Mouse (Mus musculus) stomach, embryonic 15.5 days (tissue): ENCODE data around the gene Ccr3. TPM values are rescaled to one million over a fixed set of nuclear protein-coding genes. Genes with fewer than 3 reads are reported as not detected.
"Not testable (repeated sequence)": the region's sequence is repeated elsewhere in the genome, so short reads cannot be mapped to it uniquely, and the experiment has no call there.

Experiments used
- ATAC-seq: fragments of 200-750 bp; cut with Nextera tagmentation; 2 replicates; pipeline ENCODE4 v1.8.0; 2017; ENCODE audit warnings: low read depth, moderate number of reproducible peaks, moderate TSS enrichment; ENCODE audit not compliant: insufficient read depth, low FRiP score
- H3K27ac ChIP-seq: fragments of 300-500 bp; sonication (generic); 2 replicates; pipeline ENCODE4 v1.5.1; 2015; ENCODE audit warnings: mild to moderate bottlenecking, inconsistent platforms
- H3K27me3 ChIP-seq: fragments of 300-500 bp; sonication (generic); replicated peaks from 2 replicates; pipeline ENCODE4 v1.6.1; 2015; ENCODE audit warnings: inconsistent platforms
- H3K36me3 ChIP-seq: fragments of 300-500 bp; sonication (generic); 2 replicates; pipeline ENCODE4 v1.6.1; 2015; ENCODE audit warnings: inconsistent platforms
- H3K4me1 ChIP-seq: fragments of 300-500 bp; sonication (generic); 2 replicates; pipeline ENCODE4 v1.6.1; 2015; ENCODE audit warnings: inconsistent platforms
- H3K4me2 ChIP-seq: fragments of 300-500 bp; sonication (generic); 2 replicates; pipeline ENCODE4 v1.6.1; 2015; ENCODE audit warnings: mild to moderate bottlenecking, inconsistent platforms
- H3K4me3 ChIP-seq: fragments of 300-500 bp; sonication (generic); replicated peaks from 2 replicates; pipeline ENCODE4 v1.5.1; 2015; ENCODE audit warnings: inconsistent platforms
- H3K9ac ChIP-seq: fragments of 300-500 bp; sonication (generic); 2 replicates; pipeline ENCODE4 v1.6.1; 2015; ENCODE audit warnings: inconsistent platforms
- H3K9me3 ChIP-seq: fragments of 300-500 bp; sonication (generic); 2 replicates; pipeline ENCODE4 v1.6.1; 2016; ENCODE audit warnings: inconsistent platforms
- WGBS: fragments of 180-500 bp; shearing (Covaris S2); methylation state at CpG from one replicate; pipeline ENCODE4 v1.1.7; 2015; 5-methylcytosine and 5-hydroxymethylcytosine counted together
- polyA plus RNA-seq: library from polyadenylated mRNA; unstranded; fragments of >200 nt; fragmentation: Nextera tagmentation; extraction: Ambion mirVana; gene quantifications from 2 replicates; pipeline ENCODE4 v1.2.1, GENCODE M21; 2015

Ccr3 gene
- 0.13 and 0.18 TPM in 2 replicates for polyA plus RNA-seq

DNA sequence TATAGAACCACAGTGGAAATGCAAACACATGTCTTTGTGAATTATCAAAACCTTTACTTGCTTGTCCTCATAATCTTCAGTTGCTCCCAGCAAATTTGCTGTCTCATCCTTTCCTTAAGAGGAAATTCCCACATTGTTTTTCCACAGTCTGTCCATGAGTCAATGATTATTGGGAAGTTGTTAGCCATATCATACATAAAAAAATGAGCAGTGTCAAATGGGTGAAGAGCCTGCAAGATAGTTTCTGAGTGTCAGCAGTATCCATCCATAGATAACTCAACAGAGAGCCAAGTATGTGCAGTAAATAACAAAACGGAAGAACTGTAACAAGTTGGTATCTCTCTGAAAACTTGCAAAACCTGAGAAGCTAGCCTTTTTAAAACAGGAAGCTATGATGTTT is at the start of gene Ccr3:
Gene Ccr3, plus strand, starts transcription at position 301 of the 400 bp plus-strand sequence.
- no peak for ATAC-seq
- WGBS = 92% methylated on average over 1 of the region's 1 CpGs
- Histone ChIP-seq H3K9ac (no peak within 1 kb of the TSS), H3K9me3 (no peaks in the 10 kb centered on the region), H3K36me3 (no peaks in the 10 kb centered on the region), H3K4me3 (no peak within 1 kb of the TSS), H3K27me3 (no peaks in the 10 kb centered on the region), H3K27ac (no peak within 1 kb of the TSS), H3K4me1 (no peaks in the 10 kb centered on the region), H3K4me2 (no peak within 1 kb of the TSS)

DNA sequence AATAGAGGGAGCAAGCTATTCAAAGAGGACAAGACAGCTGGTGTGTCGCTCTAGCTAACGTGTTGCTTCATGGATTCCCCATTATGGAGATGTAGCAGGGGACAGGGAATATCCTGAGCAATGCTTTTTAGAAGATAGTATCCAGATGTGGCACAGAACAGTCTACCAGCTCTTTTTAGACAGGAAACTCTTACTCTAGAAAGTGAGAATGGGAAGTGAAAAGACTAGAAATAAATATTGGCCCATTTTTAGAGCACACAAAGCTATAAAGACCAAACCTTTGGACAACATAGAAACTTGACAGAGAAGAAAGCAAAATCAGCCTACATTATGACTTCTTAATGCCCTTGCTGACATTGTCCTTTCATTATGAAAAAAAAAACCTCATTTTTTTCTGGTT is 46.1 kb upstream of the Ccr3 start:
- Histone ChIP-seq H3K4me2 (no peak overlapping the region), H3K4me1 (no peaks in the 10 kb centered on the region), H3K27me3 (no peaks in the 10 kb centered on the region), H3K4me3 (no peak overlapping the region), H3K9ac (no peak overlapping the region), H3K36me3 (no peaks in the 10 kb centered on the region), H3K9me3 (no peaks in the 10 kb centered on the region), H3K27ac (no peak overlapping the region)
- 76% methylated on average over 2 of the region's 2 CpGs for WGBS
- no peak for ATAC-seq

DNA sequence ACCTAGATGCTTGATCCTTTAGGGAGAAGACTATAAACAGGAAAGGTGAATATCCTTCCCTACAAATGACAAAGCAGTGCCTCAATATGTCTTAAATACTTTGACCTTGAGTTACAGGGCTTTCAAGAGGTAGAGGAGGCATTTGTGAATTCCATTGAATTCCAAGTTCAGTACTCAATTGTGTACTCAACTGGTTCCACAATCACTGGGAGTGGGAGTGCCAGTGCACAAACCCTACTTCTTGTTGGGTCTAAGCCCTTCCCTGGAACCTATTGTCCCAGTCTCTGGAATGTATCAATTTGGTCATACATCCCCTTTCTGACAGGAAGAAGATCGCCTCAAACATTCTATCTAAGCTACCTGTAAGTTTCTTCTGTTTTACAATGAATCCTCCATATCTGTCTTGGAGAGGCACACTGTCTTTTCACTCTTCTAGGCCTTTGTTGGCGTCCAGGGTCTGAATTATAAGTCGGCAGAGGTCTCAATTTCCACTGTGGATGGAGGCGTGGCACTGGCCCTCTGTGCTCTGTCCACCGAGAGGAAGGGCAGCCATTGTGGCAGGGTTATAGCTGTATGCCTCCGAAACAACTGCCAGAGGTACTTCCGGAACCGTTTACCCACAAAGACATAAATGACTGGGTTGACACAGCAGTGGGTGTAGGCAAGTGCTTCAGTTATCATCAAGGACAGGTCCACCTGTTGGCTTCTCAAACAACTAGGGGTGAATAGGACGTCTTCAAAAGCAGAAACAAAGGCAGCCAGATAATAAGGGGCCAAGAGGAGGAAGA is 44.7 kb upstream of the Ccr3 start:
- H3K4me1 ChIP-seq = no peaks in the 10 kb centered on the region
- 78% methylated on average over 9 of the region's 9 CpGs for WGBS
- no peak overlapping the region for H3K9ac ChIP-seq
- no peaks in the 10 kb centered on the region for H3K9me3 ChIP-seq
- no peaks in the 10 kb centered on the region for H3K27me3 ChIP-seq
- no peak overlapping the region for H3K4me3 ChIP-seq
- no peaks in the 10 kb centered on the region for H3K36me3 ChIP-seq
- ATAC-seq = no peak
- no peak overlapping the region for H3K27ac ChIP-seq
- no peak overlapping the region for H3K4me2 ChIP-seq

DNA sequence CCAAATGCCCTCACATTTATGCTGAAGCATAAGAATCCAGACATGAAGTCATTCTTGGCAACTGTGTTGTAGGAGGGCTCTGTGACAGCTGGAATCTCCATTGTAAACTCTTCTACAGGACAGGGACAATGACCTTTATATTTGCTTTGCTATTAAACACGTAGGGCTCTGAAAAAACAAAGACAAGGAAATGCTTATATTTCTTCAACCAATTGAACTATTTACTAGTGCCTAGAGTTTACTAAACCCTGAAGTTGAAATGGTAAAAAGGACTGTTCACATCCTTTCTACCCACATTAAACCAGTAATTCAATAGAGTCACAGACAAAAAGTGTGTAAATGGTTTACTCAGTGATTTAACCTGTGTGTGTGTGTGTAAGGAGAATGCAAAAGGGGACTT is 43.5 kb upstream of the Ccr3 start, which contains the start of gene Ccr1l1:
Gene Ccr1l1, minus strand, starts transcription at position 101 of the 400 bp plus-strand sequence.
- Histone ChIP-seq H3K4me3 (no peak within 1 kb of the TSS), H3K9ac (no peak within 1 kb of the TSS), H3K36me3 (no peaks in the 10 kb centered on the region), H3K27ac (no peak within 1 kb of the TSS), H3K4me1 (no peaks in the 10 kb centered on the region), H3K9me3 (no peaks in the 10 kb centered on the region), H3K27me3 (no peaks in the 10 kb centered on the region), H3K4me2 (no peak within 1 kb of the TSS)
- 51% methylated on average over 1 of the region's 1 CpGs for WGBS
- ATAC-seq = no peak

DNA sequence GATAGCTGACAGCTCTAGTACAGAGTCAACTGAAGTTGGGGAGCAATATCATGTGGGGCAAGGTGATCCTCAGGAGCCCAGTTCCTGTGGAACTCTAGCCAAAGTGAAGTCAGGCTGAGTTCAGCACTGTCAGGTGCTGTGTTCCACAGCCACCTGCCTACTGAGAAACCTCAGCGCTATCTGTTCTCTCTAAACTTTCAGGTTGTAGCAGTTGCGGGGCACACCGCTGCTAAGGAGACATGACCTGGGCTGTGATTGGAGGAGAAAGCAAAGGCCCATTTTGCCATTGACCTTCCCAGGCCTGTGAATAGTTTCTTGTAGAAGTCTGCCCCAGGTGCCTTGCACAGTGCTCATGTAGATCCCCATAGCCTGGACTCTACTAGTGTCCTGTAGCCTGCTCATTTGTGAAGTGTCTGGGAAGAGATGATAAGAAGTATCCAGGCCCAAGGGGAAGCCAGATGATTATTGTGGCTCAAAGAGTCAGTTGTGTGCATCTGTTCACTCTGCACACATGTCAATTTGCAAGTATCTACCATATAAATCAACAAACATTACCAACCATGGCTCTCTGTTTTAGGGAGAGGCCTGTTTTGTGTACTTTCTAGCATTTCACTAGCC is 40.8 kb upstream of the Ccr3 start:
- not testable (repeated sequence) for H3K9ac ChIP-seq, H3K4me1 ChIP-seq, H3K36me3 ChIP-seq, H3K4me3 ChIP-seq, H3K9me3 ChIP-seq, H3K27me3 ChIP-seq, ATAC-seq, H3K4me2 ChIP-seq, H3K27ac ChIP-seq
- WGBS = no CpG with 5 or more reads among the region's 3 CpGs

DNA sequence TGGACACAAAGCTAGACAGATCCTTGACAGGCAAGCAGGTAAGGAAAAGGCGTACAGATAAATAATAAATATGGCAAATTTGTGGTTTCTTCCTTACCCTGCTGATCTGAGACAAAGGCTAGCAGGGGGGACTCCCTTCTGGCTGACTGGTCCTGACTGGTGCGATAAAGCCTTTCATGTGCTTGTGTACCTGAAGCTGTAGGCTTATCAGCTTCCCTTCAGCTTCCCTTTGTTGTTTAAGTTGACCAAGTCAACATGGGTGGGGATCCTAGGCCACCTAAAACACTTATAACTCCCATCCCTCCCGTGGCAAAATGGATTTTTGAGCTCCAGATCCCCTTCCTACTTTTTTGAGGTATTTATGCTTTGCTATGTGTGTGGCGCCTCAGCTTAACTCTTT is 39.9 kb upstream of the Ccr3 start:
- Histone ChIP-seq H3K4me3 (no peak overlapping the region), H3K27me3 (no peaks in the 10 kb centered on the region), H3K4me1 (no peaks in the 10 kb centered on the region), H3K36me3 (no peaks in the 10 kb centered on the region), H3K9me3 (no peaks in the 10 kb centered on the region), H3K27ac (no peak overlapping the region), H3K4me2 (no peak overlapping the region), H3K9ac (no peak overlapping the region)
- 51% methylated on average over 4 of the region's 4 CpGs for WGBS
- ATAC-seq = peak; percentile 60; the same call in 1 of the 2 replicates

DNA sequence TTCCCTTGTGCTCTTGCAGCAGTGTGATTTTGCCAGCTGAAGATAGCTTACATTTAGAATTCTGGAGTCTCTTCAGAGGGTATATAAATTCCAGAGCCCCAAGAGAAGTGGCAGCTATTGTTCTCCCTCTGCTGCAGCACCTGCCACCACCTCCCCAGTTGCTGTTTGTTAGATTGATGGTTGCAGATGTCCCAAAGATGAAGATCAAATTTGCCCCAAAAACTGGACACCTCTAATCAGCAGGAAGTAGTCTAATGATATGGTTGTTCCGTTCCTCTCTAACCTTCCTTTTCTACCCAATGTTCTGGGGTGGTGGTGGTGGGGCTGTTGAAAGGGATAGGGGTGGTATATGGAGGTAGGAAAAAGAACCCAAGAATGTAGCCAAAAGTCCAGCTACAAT is 39.1 kb upstream of the Ccr3 start:
- H3K9me3 ChIP-seq = no peaks in the 10 kb centered on the region
- H3K27me3 ChIP-seq = no peaks in the 10 kb centered on the region
- H3K4me3 ChIP-seq = no peak overlapping the region
- 62% methylated on average over 1 of the region's 1 CpGs for WGBS
- H3K27ac ChIP-seq = no peak overlapping the region
- H3K36me3 ChIP-seq = no peaks in the 10 kb centered on the region
- H3K4me1 ChIP-seq = no peaks in the 10 kb centered on the region
- no peak for ATAC-seq
- H3K9ac ChIP-seq = no peak overlapping the region
- no peak overlapping the region for H3K4me2 ChIP-seq

DNA sequence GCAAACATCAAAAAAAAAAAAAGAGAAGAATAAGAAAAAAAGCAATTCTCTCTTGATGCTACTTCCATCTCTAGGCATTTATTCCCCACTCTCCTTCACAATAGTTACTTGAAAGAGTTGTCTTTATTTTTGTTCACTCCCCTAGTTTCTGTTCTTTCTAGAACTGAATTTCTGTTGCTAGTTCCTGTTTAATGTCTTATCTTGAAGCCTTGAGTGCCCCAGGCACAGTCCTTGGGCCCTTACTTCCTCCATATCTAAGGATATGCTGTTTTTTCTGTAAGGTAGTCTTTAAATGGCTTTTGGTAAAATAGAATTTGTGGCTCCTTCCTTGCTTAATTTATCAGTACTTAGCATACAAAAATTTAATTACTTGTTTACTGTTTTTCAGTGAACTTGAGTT is 36.8 kb upstream of the Ccr3 start:
- Histone ChIP-seq H3K4me3 (no peak overlapping the region), H3K36me3 (no peaks in the 10 kb centered on the region), H3K4me2 (no peak overlapping the region), H3K27me3 (no peaks in the 10 kb centered on the region), H3K27ac (no peak overlapping the region), H3K9me3 (no peaks in the 10 kb centered on the region), H3K9ac (no peak overlapping the region), H3K4me1 (no peaks in the 10 kb centered on the region)
- ATAC-seq = no peak

DNA sequence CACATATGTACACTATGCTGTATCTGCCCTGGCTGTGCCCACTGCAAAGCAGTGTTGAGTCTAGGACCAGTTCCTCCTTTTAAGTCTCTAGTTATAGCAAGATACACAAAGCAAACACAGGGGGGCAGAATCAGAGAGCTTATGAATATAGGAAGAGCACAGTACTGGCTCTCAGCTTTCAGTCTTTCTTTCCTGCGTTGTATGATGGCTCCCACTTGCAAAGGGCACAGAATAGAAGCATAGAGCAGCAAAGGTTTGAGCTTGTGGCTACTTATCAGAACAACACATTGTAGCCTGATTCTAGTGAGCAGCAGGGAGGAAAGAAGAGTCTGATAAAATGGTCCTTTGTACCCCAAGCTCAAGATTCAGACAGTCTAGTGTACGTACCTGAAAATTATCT is 35.6 kb upstream of the Ccr3 start:
- Histone ChIP-seq H3K36me3 (no peaks in the 10 kb centered on the region), H3K27ac (no peak overlapping the region), H3K9ac (no peak overlapping the region), H3K4me3 (no peak overlapping the region), H3K4me1 (no peaks in the 10 kb centered on the region), H3K9me3 (no peaks in the 10 kb centered on the region), H3K27me3 (no peaks in the 10 kb centered on the region), H3K4me2 (no peak overlapping the region)
- WGBS = 71% methylated on average over 2 of the region's 2 CpGs
- ATAC-seq = no peak

DNA sequence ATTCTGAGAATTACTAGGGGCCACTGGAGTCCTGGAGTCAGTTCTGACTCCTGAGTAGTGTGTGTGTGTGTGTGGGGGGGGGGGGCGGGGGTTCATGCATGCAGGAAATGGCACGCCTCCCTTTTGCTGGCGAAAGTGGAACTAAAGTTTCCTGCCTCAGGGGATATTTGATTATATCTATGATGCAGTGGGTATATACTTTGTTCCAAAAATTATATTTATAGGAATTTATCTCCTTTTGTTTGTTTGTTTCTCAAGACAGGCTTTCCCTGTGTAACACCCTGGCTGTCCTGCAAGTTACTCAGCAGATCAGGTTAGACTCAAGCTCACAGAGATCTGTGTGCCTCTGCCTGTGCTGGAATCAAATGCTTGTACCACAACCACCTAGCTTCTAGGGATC is 32.1 kb upstream of the Ccr3 start:
- ATAC-seq = no peak
- no peak overlapping the region for H3K27ac ChIP-seq
- no peak overlapping the region for H3K4me2 ChIP-seq
- no peaks in the 10 kb centered on the region for H3K36me3 ChIP-seq
- no peak overlapping the region for H3K9ac ChIP-seq
- H3K4me3 ChIP-seq = no peak overlapping the region
- no peaks in the 10 kb centered on the region for H3K9me3 ChIP-seq
- H3K4me1 ChIP-seq = no peaks in the 10 kb centered on the region
- WGBS = 63% methylated on average over 3 of the region's 3 CpGs
- H3K27me3 ChIP-seq = no peaks in the 10 kb centered on the region

DNA sequence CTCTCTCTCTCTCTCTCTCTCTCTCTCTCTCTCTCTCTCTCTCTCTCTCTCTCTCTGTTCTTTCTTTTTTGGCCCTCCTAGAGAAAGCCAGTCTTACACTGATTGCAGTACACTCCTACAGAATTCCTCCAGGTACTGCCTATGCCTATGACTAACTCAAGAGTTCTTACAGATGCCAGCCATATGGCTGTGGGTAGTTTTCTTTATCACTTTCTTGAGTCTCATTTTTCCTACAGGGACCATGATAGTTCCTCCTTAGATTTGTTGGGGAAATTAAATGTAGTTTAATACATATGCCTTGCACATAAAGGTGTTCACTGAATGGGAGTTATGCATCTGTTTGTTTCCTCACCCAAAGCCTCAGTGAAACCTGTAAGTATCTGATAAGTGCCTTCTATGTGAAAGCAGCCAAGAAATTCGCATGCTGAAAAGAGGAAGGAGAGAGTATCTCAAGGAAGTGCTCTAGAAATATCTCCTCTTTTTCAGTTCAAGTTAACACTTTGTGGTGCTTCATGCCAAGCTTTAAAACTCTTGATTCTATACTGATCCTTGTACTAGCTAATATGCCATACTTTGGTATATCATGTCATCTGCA is 30.4 kb upstream of the Ccr3 start:
- no peak overlapping the region for H3K4me2 ChIP-seq
- no peak overlapping the region for H3K4me3 ChIP-seq
- no peaks in the 10 kb centered on the region for H3K9me3 ChIP-seq
- no peaks in the 10 kb centered on the region for H3K4me1 ChIP-seq
- 58% methylated on average over 1 of the region's 1 CpGs for WGBS
- no peaks in the 10 kb centered on the region for H3K36me3 ChIP-seq
- no peak overlapping the region for H3K9ac ChIP-seq
- no peak overlapping the region for H3K27ac ChIP-seq
- no peaks in the 10 kb centered on the region for H3K27me3 ChIP-seq
- ATAC-seq = no peak

DNA sequence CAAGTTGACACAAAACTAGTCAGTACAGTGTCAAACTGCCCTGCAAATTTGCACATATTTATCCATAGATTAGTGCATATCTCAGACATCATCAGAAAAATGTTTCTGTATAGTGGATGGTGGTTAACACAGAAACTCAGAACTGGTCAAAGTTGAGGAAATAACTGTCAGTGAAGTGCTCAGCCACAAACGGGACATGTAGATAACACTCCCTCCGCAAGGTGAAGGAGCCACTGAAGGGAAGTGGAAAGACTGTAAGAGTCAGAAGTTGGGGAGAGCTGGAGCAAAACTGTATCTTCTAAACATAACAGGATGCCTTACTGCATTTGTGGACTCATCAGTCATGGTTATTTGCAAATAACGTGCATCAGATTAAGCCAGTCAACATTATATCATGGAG is 24.1 kb upstream of the Ccr3 start:
- Histone ChIP-seq H3K4me2 (no peak overlapping the region), H3K27ac (no peak overlapping the region), H3K9ac (no peak overlapping the region), H3K27me3 (no peaks in the 10 kb centered on the region), H3K4me1 (no peaks in the 10 kb centered on the region), H3K36me3 (no peaks in the 10 kb centered on the region), H3K4me3 (no peak overlapping the region), H3K9me3 (no peaks in the 10 kb centered on the region)
- no peak for ATAC-seq
- 67% methylated on average over 3 of the region's 3 CpGs for WGBS
